Comparison of ENCODE assay signal across 8 mouse cellular contexts in genomic region chrX:135761707-135762106, GRCm38 (mm10). TPM values are rescaled to one million over a fixed set of nuclear protein-coding genes. Genes with fewer than 3 reads are reported as not detected.
DNase-seq lines count a peak whose midpoint lies in the region; ATAC-seq lines count a peak whose summit lies in the region.

No protein-coding gene starts in this region.

- intact Hi-C loops in heart, postnatal 25 days (cut with DNase I) = loop anchor here (5.0 kb wide), 1 partner anchor 36 kb away; the partner anchor contains the start of gene Bhlhb9

- peak; percentile 40 for DNase-seq in heart, postnatal 4 days
- DNase-seq in heart, postnatal 25 days (ENCODE audit: low spot score) = no peak
- DNase-seq in thymus, postnatal 14 days = peak; percentile 5
- DNase-seq in thymus, adult 18-20 months = no peak
- peak; percentile 8 to 31 for DNase-seq in cerebellum, postnatal 36 days
- peak; percentile 3 for DNase-seq in lung, postnatal 25 days (ENCODE audit: low spot score)
- DNase-seq in urinary bladder, postnatal 14 days (ENCODE audit: low spot score) = no peak

- ATAC-seq in megakaryocyte-erythroid progenitor cell, adult 5-6 weeks (replicated peaks; ENCODE audit: low FRiP score, low TSS enrichment, poor library complexity, severe bottlenecking) = no peak

RNA-seq across cellular contexts. Expression of gene Armcx5, which starts 19.2 kb away (rescaled TPM):
- 10 to 100 TPM; 11.5 to 12.4 TPM for total RNA-seq in heart, postnatal 4 days (2021)
- 1 to 10 TPM; 5.9 to 6.5 TPM for total RNA-seq in heart, postnatal 25 days (2021)
- total RNA-seq in megakaryocyte-erythroid progenitor cell, adult 5-6 weeks (2014; fragmentation: Nextera tagmentation) = 6.1 and 6.7 TPM in 2 replicates
- 2.0 and 4.6 TPM in 2 replicates for total RNA-seq in megakaryocyte-erythroid progenitor cell, adult 5-6 weeks (2017)

RNA-seq across cellular contexts. Expression of gene Gprasp1, which starts 19.2 kb away (rescaled TPM):
- 10 to 100 TPM; 30.3 to 34.1 TPM for total RNA-seq in heart, postnatal 4 days (2021)
- total RNA-seq in heart, postnatal 25 days (2021) = 10 to 100 TPM; 16.9 to 19.3 TPM
- total RNA-seq in megakaryocyte-erythroid progenitor cell, adult 5-6 weeks (2014; fragmentation: Nextera tagmentation) = 12.3 and 17.8 TPM in 2 replicates
- total RNA-seq in megakaryocyte-erythroid progenitor cell, adult 5-6 weeks (2017) = 18.0 and 34.3 TPM in 2 replicates

RNA-seq across cellular contexts. Expression of gene Bhlhb9, which starts 35.7 kb away (rescaled TPM):
- total RNA-seq in heart, postnatal 4 days (2021) = 10 to 100 TPM; 47.2 to 61.2 TPM
- total RNA-seq in heart, postnatal 25 days (2021) = 10 to 100 TPM; 11.1 to 18.1 TPM
- total RNA-seq in megakaryocyte-erythroid progenitor cell, adult 5-6 weeks (2014; fragmentation: Nextera tagmentation) = 15.2 and 26.2 TPM in 2 replicates
- total RNA-seq in megakaryocyte-erythroid progenitor cell, adult 5-6 weeks (2017) = 26.1 and 32.1 TPM in 2 replicates

RNA-seq across cellular contexts. Expression of gene Tmsb15a, which starts 36.6 kb away (rescaled TPM):
- not detected for total RNA-seq in heart, postnatal 4 days (2021)
- not detected for total RNA-seq in heart, postnatal 25 days (2021)
- total RNA-seq in megakaryocyte-erythroid progenitor cell, adult 5-6 weeks (2014; fragmentation: Nextera tagmentation) = not detected in 2 replicates
- total RNA-seq in megakaryocyte-erythroid progenitor cell, adult 5-6 weeks (2017) = not detected in 2 replicates

Comparison
In these comparisons a context has a peak if more than half of its experiments do, and no peak if none do; other contexts are left out.
1. DNase-seq: peak in heart, postnatal 4 days (single experiment), thymus, postnatal 14 days (single experiment), cerebellum, postnatal 36 days (2 of 2) and lung, postnatal 25 days (single experiment); none in heart, postnatal 25 days (single experiment), thymus, adult 18-20 months (0 of 2) and urinary bladder, postnatal 14 days (single experiment).